Mouse (Mus musculus) limb, embryonic 15.5 days (tissue): ENCODE results near the gene Ccr6. TPM values are rescaled to one million over a fixed set of nuclear protein-coding genes. Genes with fewer than 3 reads are reported as not detected.

ENCODE experiments used
- polyA plus RNA-seq: library from polyadenylated mRNA; unstranded; fragments of >200 nt; fragmentation: Nextera tagmentation; extraction: Ambion mirVana; gene quantifications from 2 replicates; pipeline ENCODE4 v1.2.1, GENCODE M21; 2015

Ccr6 gene
- polyA plus RNA-seq, 1 experiment from 2014 or later: not detected

Other genes starting within 250 kb of the Ccr6 start
- not detected in 2 replicates for gene Gm49673, start 88.3 kb upstream of the Ccr6 start, polyA plus RNA-seq
- gene Rnaset2a, start 87.9 kb upstream of the Ccr6 start, polyA plus RNA-seq: 25.5 and 25.9 TPM in 2 replicates
- 27.5 and 28.7 TPM in 2 replicates for gene Fgfr1op, start 70.5 kb upstream of the Ccr6 start, polyA plus RNA-seq
- 156 and 164 TPM in 2 replicates for gene Mpc1, start 46.9 kb downstream of the Ccr6 start, polyA plus RNA-seq
- 69.3 and 71.1 TPM in 2 replicates for gene Sft2d1, start 75.1 kb downstream of the Ccr6 start, polyA plus RNA-seq
- 0.09 and 0.24 TPM in 2 replicates for gene Prr18, start 101.4 kb downstream of the Ccr6 start, polyA plus RNA-seq
- 0.58 and 0.72 TPM in 2 replicates for gene T2, start 119.9 kb downstream of the Ccr6 start, polyA plus RNA-seq
- gene T, start 198.4 kb downstream of the Ccr6 start, polyA plus RNA-seq: 0.52 and 0.70 TPM in 2 replicates